Comparison of ENCODE assay signal across 8 mouse cellular contexts in the genomic region with DNA sequence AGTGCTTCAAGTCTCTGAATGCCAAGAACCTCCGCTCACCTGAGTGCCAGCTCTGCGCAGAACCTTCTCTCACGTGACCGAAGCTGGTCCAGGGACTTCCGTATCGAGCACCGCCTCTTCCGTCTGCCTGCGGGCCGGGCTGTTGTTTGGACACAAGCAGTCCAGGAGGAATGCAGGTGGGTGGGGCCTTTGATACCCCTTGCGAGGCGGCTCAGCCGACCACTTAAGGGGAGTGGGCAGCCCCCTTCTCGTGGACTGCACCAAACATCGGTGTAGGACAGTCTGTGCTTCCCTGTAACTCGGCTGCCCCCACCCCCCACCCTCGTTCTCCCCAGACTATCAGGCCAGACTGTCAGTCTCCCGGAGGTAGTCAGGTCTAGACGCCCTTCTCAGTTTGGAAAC. TPM values are rescaled to one million over a fixed set of nuclear protein-coding genes. Genes with fewer than 3 reads are reported as not detected.
DNase-seq lines count a peak whose midpoint lies in the region; ATAC-seq and TF ChIP-seq lines count a peak whose summit lies in the region.

A gene (minus strand): TSS at position 100 of the 402 bp plus-strand sequence.

- peak; percentile 94 for ATAC-seq in forebrain, embryonic 15.5 days (replicated peaks)

- peaks cover 0 to 3% of the 10 kb centered on the region in 2 experiments; a peak in 1 of 4 replicates for H3K4me1 ChIP-seq in ES-E14 (ENCODE audit: control insufficient read depth in 2 of 2, insufficient read depth in 2 of 2, low read length in 2 of 2, poor library complexity in 1 of 2)
- peaks cover 15% of the 10 kb centered on the region for H3K4me1 ChIP-seq in forebrain, embryonic 15.5 days
- H3K4me1 ChIP-seq in lung, adult 2 months (ENCODE audit: control insufficient read depth, insufficient read depth, low read length), result peaks cover 8% of the 10 kb centered on the region; the same call in 1 of the 2 replicates
- peaks cover 5% of the 10 kb centered on the region for H3K4me1 ChIP-seq in olfactory bulb, adult 2 months (ENCODE audit: control insufficient read depth, insufficient read depth, low read length)
- peaks cover 8% of the 10 kb centered on the region for H3K4me1 ChIP-seq in thymus, adult 2 months (replicated peaks; ENCODE audit: control insufficient read depth, insufficient read depth, low read length)

- TF ChIP-seq POLR2A in lung, adult 2 months (IDR thresholded peaks at IDR 0.05; ENCODE audit: borderline replicate concordance, extremely low read depth, low read depth, low read length), result peak; percentile 94; the same call in 1 of the 2 replicates
- peak; percentile 77 for TF ChIP-seq POLR2A in olfactory bulb, adult 2 months (IDR thresholded peaks at IDR 0.05; ENCODE audit: insufficient read depth, low read depth, low read length)
- peak; percentile 58 for TF ChIP-seq POLR2A in thymus, adult 2 months (IDR thresholded peaks at IDR 0.05; ENCODE audit: control insufficient read depth, extremely low read depth, insufficient read depth, low read length, poor library complexity)

- peak within 1 kb of the TSS; percentile 69 to 75 for H3K4me3 ChIP-seq in ES-E14 (ENCODE audit: insufficient read depth in 1 of 2, low read depth in 1 of 2, low read length in 2 of 2, poor library complexity in 1 of 2, severe bottlenecking in 1 of 2)
- H3K4me3 ChIP-seq in forebrain, embryonic 15.5 days, result peak within 1 kb of the TSS; percentile 81
- H3K4me3 ChIP-seq in lung, adult 2 months (replicated peaks; ENCODE audit: extremely low read depth, low read depth, low read length), result peak within 1 kb of the TSS; percentile 99
- peak within 1 kb of the TSS; percentile 64 for H3K4me3 ChIP-seq in olfactory bulb, adult 2 months (ENCODE audit: insufficient read depth, low read depth, low read length)
- H3K4me3 ChIP-seq in thymus, adult 2 months (ENCODE audit: control insufficient read depth, insufficient read depth, low read length), result peak within 1 kb of the TSS; percentile 91

- DNase-seq in ES-E14 (ENCODE audit: low read depth, low spot score), result peak; percentile 83
- peak; percentile 89 for DNase-seq in cerebellum, adult 11-12 months
- peak; percentile 74 for DNase-seq in heart, postnatal 25 days (ENCODE audit: low spot score)
- DNase-seq in layer of hippocampus, adult 18-20 months (ENCODE audit: low spot score in 2 of 2), result peak; percentile 75 to 88
- peak; percentile 81 for DNase-seq in lung, adult 2 months
- peak; percentile 71 for DNase-seq in thymus, adult 2 months

- peak within 1 kb of the TSS; percentile 79 for H3K9ac ChIP-seq in ES-E14 (ENCODE audit: insufficient read depth, low read depth, low read length, poor library complexity, severe bottlenecking)
- peak within 1 kb of the TSS; percentile 81 for H3K9ac ChIP-seq in forebrain, embryonic 15.5 days (replicated peaks)

- intact Hi-C loops in heart, postnatal 25 days (cut with DNase I), result no loop called here

- no peak within 1 kb of the TSS for H3K27ac ChIP-seq in ES-E14 (ENCODE audit: insufficient read depth, low read depth, low read length, poor library complexity, severe bottlenecking)
- H3K27ac ChIP-seq in forebrain, embryonic 15.5 days (replicated peaks), result peak within 1 kb of the TSS; percentile 77
- H3K27ac ChIP-seq in olfactory bulb, adult 2 months (ENCODE audit: insufficient read depth, low read depth, low read length), result 0 out of 2 replicates have a peak within 1 kb of the TSS, but pooled peaks have one; percentile 10
- H3K27ac ChIP-seq in thymus, adult 2 months (ENCODE audit: control insufficient read depth, insufficient read depth, low read length), result 0 out of 2 replicates have a peak within 1 kb of the TSS, but pooled peaks have one; percentile 16

- under 1% methylated on average over 19 of the region's 19 CpGs for WGBS in forebrain, embryonic 15.5 days
- under 1% methylated on average over 19 of the region's 19 CpGs for WGBS in lung, adult 2 months
- 0% methylated on average over 19 of the region's 19 CpGs for WGBS in olfactory bulb, adult 2 months
- under 1% methylated on average over 19 of the region's 19 CpGs for WGBS in thymus, adult 2 months

- no peaks in the 10 kb centered on the region for H3K9me3 ChIP-seq in ES-E14 (ENCODE audit: control insufficient read depth, insufficient read depth, low read depth, low read length)
- H3K9me3 ChIP-seq in forebrain, embryonic 15.5 days, result no peaks in the 10 kb centered on the region

- peak within 1 kb of the TSS; percentile 80 for H3K4me2 ChIP-seq in forebrain, embryonic 15.5 days (replicated peaks)

- TF ChIP-seq CTCF in lung, adult 2 months (IDR thresholded peaks at IDR 0.05; ENCODE audit: insufficient read depth, low read length), result no peak
- no peak for TF ChIP-seq CTCF in olfactory bulb, adult 2 months (IDR thresholded peaks at IDR 0.05; ENCODE audit: insufficient read depth, low read depth, low read length)
- no peak for TF ChIP-seq CTCF in thymus, adult 2 months (IDR thresholded peaks at IDR 0.05; ENCODE audit: borderline replicate concordance, control insufficient read depth, extremely low read depth, insufficient read depth, low read length, poor library complexity)

- in situ Hi-C loops in ES-E14 (cut with MboI; ENCODE audit: low sequenced_read_pairs in 2 of 2, unreplicated experiment in 2 of 2), result no loop called here

- H3K36me3 ChIP-seq in ES-E14 (ENCODE audit: control insufficient read depth, insufficient read depth, low read length, poor library complexity, severe bottlenecking), result peaks cover 23% of the 10 kb centered on the region
- peaks cover 32% of the 10 kb centered on the region for H3K36me3 ChIP-seq in forebrain, embryonic 15.5 days
- peaks cover 24% of the 10 kb centered on the region for H3K36me3 ChIP-seq in thymus, adult 2 months (ENCODE audit: control insufficient read depth, insufficient read depth, low read length)

- no peaks in the 10 kb centered on the region for H3K27me3 ChIP-seq in forebrain, embryonic 15.5 days
- no peaks in the 10 kb centered on the region for H3K27me3 ChIP-seq in thymus, adult 2 months (ENCODE audit: control insufficient read depth, insufficient read depth, low read length)

TF ChIP-seq in ES-E14, 5 proteins besides CTCF, POLR2A, EP300 and RAD21:
- no peak for TF ChIP-seq MAFK (IDR thresholded peaks at IDR 0.05; ENCODE audit: insufficient read depth, low read depth, low read length)
- no peak for TF ChIP-seq CHD2 (IDR thresholded peaks at IDR 0.05; ENCODE audit: low read depth, low read length)
- no peak for TF ChIP-seq ZNF384 (IDR thresholded peaks at IDR 0.05; ENCODE audit: low read depth, low read length)
- TF ChIP-seq ZC3H11A (IDR thresholded peaks at IDR 0.05; ENCODE audit: borderline replicate concordance, low read depth, low read length), result no peak
- no peak for TF ChIP-seq HCFC1 (IDR thresholded peaks at IDR 0.05; ENCODE audit: borderline replicate concordance, insufficient read depth, low read length)

RNA-seq across cellular contexts. Expression of the gene that starts here (rescaled TPM):
- 43.1 and 45.7 TPM in 2 replicates for total RNA-seq in ES-E14 (2012; rRNA removed)
- polyA plus RNA-seq in forebrain, embryonic 15.5 days (2015; fragmentation: Nextera tagmentation; extraction: Ambion mirVana), result 54.6 and 54.8 TPM in 2 replicates
- 10 to 100 TPM; 55.1 to 55.5 TPM for total RNA-seq in heart, postnatal 25 days (2021)
- total RNA-seq in layer of hippocampus, adult 18-20 months (2021), result 10 to 100 TPM; 57.4 to 61.8 TPM
- 86.4 and 93.4 TPM in 2 replicates for polyA plus RNA-seq in lung, adult 2 months (2012; rRNA removed)
- polyA plus RNA-seq in olfactory bulb, adult 2 months (2012; ENCODE audit: insufficient read depth, insufficient read length, low replicate concordance, missing spikeins), result not detected in 2 replicates
- polyA plus RNA-seq in thymus, adult 2 months (2012; rRNA removed), result 43.8 and 55.8 TPM in 2 replicates

Comparison
In these comparisons a context has a peak if more than half of its experiments do, and no peak if none do; other contexts are left out.
1. RNA of the gene that starts here (polyA plus RNA-seq): 86.4 to 93.4 TPM in lung, adult 2 months, 43.8 to 55.8 TPM in thymus, adult 2 months and 54.6 to 54.8 TPM in forebrain, embryonic 15.5 days; not detected in olfactory bulb, adult 2 months; every median in the first group is over 10 times any median in the second.
2. Peak in every context shown above with its lines, with median percentiles within 50 percentile points of each other: DNase-seq, H3K4me3 ChIP-seq and POLR2A ChIP-seq.